Mouse (Mus musculus) kidney, postnatal 0 days (tissue): ENCODE results near the gene Asb6. TPM values are rescaled to one million over a fixed set of nuclear protein-coding genes. Genes with fewer than 3 reads are reported as not detected.

Experiments used
- ATAC-seq: fragments of 200-750 bp; cut with Nextera tagmentation; replicated peaks from 2 replicates; pipeline ENCODE4 v1.8.0; 2017; ENCODE audit warnings: low read depth, moderate number of reproducible peaks, moderate TSS enrichment, moderate library complexity; ENCODE audit not compliant: low FRiP score
- DNase-seq: peaks from one replicate; pipeline ENCODE4 v3.0.0-alpha.2; 2016; ENCODE audit warnings: low spot score
- H3K27ac ChIP-seq: fragments of 300-500 bp; sonication (generic); 2 replicates; pipeline ENCODE4 v1.5.1; 2014; ENCODE audit warnings: mild to moderate bottlenecking
- H3K27me3 ChIP-seq: fragments of 300-500 bp; sonication (generic); 2 replicates; pipeline ENCODE4 v1.6.1; 2014; ENCODE audit warnings: low read length, mixed read lengths; ENCODE audit not compliant: insufficient read depth
- H3K36me3 ChIP-seq: fragments of 300-500 bp; sonication (generic); 2 replicates; pipeline ENCODE4 v1.6.1; 2014; ENCODE audit warnings: low read length, mixed read lengths; ENCODE audit not compliant: insufficient read depth
- H3K4me1 ChIP-seq: fragments of 300-500 bp; sonication (generic); replicated peaks from 2 replicates; pipeline ENCODE4 v1.6.1; 2014; ENCODE audit warnings: antibody characterized with exemption, low read length, mixed read lengths; ENCODE audit not compliant: insufficient read depth
- H3K4me2 ChIP-seq: fragments of 300-500 bp; sonication (generic); 2 replicates; pipeline ENCODE4 v1.6.1; 2014; ENCODE audit warnings: mild to moderate bottlenecking, low read length, moderate library complexity, mixed read lengths
- H3K4me3 ChIP-seq: fragments of 300-500 bp; sonication (generic); replicated peaks from 2 replicates; pipeline ENCODE4 v1.5.1; 2014; ENCODE audit warnings: low read depth, low read length
- H3K9ac ChIP-seq: fragments of 300-500 bp; sonication (generic); 2 replicates; pipeline ENCODE4 v1.6.1; 2014; ENCODE audit warnings: low read depth, low read length
- H3K9me3 ChIP-seq: fragments of 300-500 bp; sonication (generic); replicated peaks from 2 replicates; pipeline ENCODE4 v1.6.1; 2016; ENCODE audit warnings: low read length, inconsistent platforms, mixed read lengths
- CTCF ChIP-seq: IDR thresholded peaks from 2 replicates; pipeline ENCODE4 v1.5.1; 2016; ENCODE audit warnings: antibody characterized with exemption, low read depth, mild to moderate bottlenecking, moderate library complexity
- WGBS: fragments of 180-500 bp; shearing (Covaris S2); extraction: QIAGEN DNeasy Blood & Tissue Kit; methylation state at CpG from one replicate; pipeline ENCODE4 v1.1.7; 2014; 5-methylcytosine and 5-hydroxymethylcytosine counted together
- polyA plus RNA-seq: library from polyadenylated mRNA; unstranded; fragments of >200 nt; fragmentation: Nextera tagmentation; extraction: Ambion mirVana; gene quantifications from 2 replicates; pipeline ENCODE4 v1.2.1, GENCODE M21; 2015

The Asb6 gene
- polyA plus RNA-seq, 1 experiment from 2014 or later = 26.1 TPM

DNA sequence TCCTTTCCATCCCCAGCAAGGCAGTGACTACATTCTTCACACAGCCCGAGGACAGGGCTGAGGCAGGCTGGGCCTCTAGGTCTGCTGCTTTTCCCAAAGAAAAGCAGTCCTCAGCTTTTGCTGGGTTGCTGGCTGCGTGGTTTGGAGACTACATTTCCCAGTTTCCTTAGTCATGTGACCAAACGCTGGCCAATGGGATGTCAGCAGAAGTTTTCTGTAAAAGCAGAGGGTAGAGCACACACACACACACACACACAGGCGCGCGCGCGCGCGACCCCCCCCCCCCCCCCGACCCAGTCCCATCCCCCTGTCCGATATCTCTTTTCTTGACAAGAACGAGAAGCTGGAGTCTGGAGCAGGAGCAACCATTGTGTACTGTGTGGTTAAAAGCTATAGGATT, 46.8 kb downstream of the Asb6 start:
- Histone ChIP-seq H3K4me1 (peaks cover 20% of the 10 kb centered on the region; the same call in 1 of the 2 replicates), H3K4me3 (no peak overlapping the region), H3K9me3 (no peaks in the 10 kb centered on the region), H3K27me3 (no peaks in the 10 kb centered on the region), H3K36me3 (no peaks in the 10 kb centered on the region), H3K4me2 (peak overlapping the region; percentile 46), H3K9ac (no peak overlapping the region; the same call in 1 of the 2 replicates), H3K27ac (peak overlapping the region; percentile 92)
- no peak for TF ChIP-seq CTCF
- ATAC-seq (0 out of 2 replicates have a peak, but pooled peaks have one; percentile 13), DNase-seq (peak; percentile 87)
- 2% methylated on average over 13 of the region's 13 CpGs for WGBS

- Histone ChIP-seq H3K9me3 (no peaks in the 10 kb centered on the region), H3K4me3 (no peak overlapping the region), H3K4me1 (peaks cover 20% of the 10 kb centered on the region; the same call in 1 of the 2 replicates), H3K4me2 (0 out of 2 replicates have a peak overlapping the region, but pooled peaks have one; percentile 46), H3K9ac (no peak overlapping the region; the same call in 1 of the 2 replicates), H3K27me3 (no peaks in the 10 kb centered on the region), H3K36me3 (no peaks in the 10 kb centered on the region), H3K27ac (peak overlapping the region; percentile 92)
- TF ChIP-seq CTCF = no peak
- DNase-seq = no peak
- ATAC-seq = no peak
- 74% methylated on average over 8 of the region's 8 CpGs for WGBS
Observed at GRCm38 (mm10) chr2:30782312-30783290, 47.5 kb downstream of the Asb6 start.

DNA sequence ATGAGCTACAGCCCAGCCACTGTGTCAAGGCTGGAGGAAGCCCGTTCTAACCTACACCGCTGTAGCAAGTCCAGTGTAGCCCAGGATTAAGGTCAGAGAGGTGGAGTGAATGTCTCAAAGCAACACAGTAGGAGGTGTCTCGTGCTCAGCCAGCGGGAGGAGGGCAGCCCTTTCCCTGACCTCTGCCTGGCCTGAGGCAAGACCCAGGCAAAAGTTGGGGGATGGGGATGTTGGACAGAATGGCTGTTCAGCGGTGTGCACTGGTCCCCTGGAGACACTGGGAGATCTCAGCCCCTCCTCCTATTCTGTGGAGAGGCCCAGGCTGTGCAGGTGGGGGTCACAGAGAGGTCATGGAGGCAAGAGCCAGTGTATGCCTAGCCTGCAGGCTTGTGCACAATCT, 50.9 kb downstream of the Asb6 start:
- Histone ChIP-seq H3K9me3 (no peaks in the 10 kb centered on the region), H3K4me2 (no peak overlapping the region), H3K36me3 (no peaks in the 10 kb centered on the region), H3K4me1 (peaks cover 13% of the 10 kb centered on the region), H3K27me3 (no peaks in the 10 kb centered on the region), H3K4me3 (no peak overlapping the region), H3K27ac (peak overlapping the region; percentile 62; the same call in 1 of the 2 replicates), H3K9ac (no peak overlapping the region)
- DNase-seq (no peak), ATAC-seq (peak; percentile 16; the same call in 1 of the 2 replicates)
- TF ChIP-seq CTCF = no peak
- 13% methylated on average over 5 of the region's 5 CpGs for WGBS

DNA sequence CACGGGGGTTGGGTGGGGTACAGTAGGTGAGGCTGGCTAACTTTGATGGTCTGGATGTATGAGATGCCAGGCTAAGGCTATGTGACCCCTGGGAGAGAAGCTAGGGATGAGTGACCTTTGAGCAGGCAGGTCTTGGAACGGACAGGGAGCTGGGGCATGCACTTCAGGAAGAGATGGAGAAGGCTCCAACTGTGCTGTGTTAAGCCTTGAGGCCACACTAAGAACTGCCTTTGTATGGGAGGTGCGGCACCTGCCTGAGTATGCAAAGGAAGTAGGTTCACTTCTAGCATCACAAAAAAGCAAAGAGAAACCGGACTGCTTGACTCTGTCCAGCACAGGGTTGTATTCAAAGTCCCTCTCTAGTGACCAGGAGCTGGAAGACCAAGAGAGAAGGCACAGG, 51.9 kb downstream of the Asb6 start:
- H3K9me3 ChIP-seq = no peaks in the 10 kb centered on the region
- H3K4me3 ChIP-seq = no peak overlapping the region
- 75% methylated on average over 4 of the region's 4 CpGs for WGBS
- no peaks in the 10 kb centered on the region for H3K36me3 ChIP-seq
- DNase-seq = no peak
- TF ChIP-seq CTCF = no peak
- no peak overlapping the region for H3K4me2 ChIP-seq
- no peak for ATAC-seq
- H3K4me1 ChIP-seq = peaks cover 7% of the 10 kb centered on the region
- no peak overlapping the region for H3K9ac ChIP-seq
- H3K27me3 ChIP-seq = no peaks in the 10 kb centered on the region
- H3K27ac ChIP-seq = no peak overlapping the region

DNA sequence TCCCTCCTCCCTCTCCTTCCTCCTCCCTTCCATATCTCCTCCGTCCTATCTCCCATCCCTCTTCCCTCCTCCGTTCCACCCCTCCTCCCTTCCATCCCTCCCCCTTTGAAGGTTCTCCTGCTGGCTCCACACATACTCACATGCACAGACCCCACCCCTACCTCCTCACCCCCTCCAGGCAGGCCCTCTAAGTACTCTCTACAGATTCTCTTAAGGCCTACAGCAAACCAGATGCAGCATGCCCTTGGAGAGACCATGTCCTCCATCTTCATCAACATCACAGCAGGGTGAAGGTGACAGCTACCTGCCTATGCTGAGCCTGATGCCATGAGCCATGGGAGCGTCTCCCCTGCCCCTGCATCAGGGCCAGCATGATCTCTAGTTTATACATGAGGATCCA, 52.9 kb downstream of the Asb6 start:
- Histone ChIP-seq H3K4me3 (no peak overlapping the region), H3K4me2 (no peak overlapping the region), H3K27me3 (no peaks in the 10 kb centered on the region), H3K4me1 (peaks cover 12% of the 10 kb centered on the region), H3K27ac (no peak overlapping the region), H3K9me3 (no peaks in the 10 kb centered on the region), H3K36me3 (no peaks in the 10 kb centered on the region), H3K9ac (no peak overlapping the region)
- DNase-seq = no peak
- no peak for TF ChIP-seq CTCF
- ATAC-seq = no peak
- WGBS = 72% methylated on average over 3 of the region's 3 CpGs

GRCm38 (mm10) chr2:30775955-30776354, 54.2 kb downstream of the Asb6 start:
- Histone ChIP-seq H3K36me3 (no peaks in the 10 kb centered on the region), H3K27me3 (no peaks in the 10 kb centered on the region), H3K4me3 (no peak overlapping the region), H3K4me1 (peaks cover 25% of the 10 kb centered on the region), H3K9me3 (no peaks in the 10 kb centered on the region), H3K27ac (no peak overlapping the region), H3K9ac (no peak overlapping the region), H3K4me2 (no peak overlapping the region)
- peak; percentile 44; the same call in 1 of the 2 replicates for TF ChIP-seq CTCF
- no peak for DNase-seq
- ATAC-seq = no peak
- 63% methylated on average over 3 of the region's 3 CpGs for WGBS
